Mouse (Mus musculus): ENCODE data around the gene Glyat. TPM values are rescaled to one million over a fixed set of nuclear protein-coding genes. Genes with fewer than 3 reads are reported as not detected.

The Glyat gene
- total RNA-seq, 2 experiments from 2014 or later = not detected

DNA sequence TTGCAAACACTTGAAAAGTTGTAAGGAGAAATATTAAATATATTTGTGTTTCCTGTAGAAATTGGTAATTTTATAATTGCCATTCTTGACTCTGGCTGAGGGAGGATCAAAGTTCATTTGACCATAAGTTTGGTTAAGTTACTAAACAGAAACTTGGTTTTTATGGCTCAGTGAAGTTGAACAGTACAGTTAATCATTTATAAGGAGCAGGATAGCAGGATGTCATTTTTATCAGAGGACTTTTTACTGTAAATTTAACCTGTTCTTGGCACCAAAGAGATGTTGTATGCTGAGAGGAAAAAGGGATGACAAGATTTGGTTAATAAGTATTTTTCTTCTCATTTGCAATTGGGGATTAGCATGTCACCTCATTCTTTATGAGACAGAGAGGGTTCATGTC lies 51.5 kb downstream of the Glyat start:
- no peak for DNase-seq

GRCm38 (mm10) chr19:12685231-12685630 lies 52.1 kb downstream of the Glyat start:
- no peak for DNase-seq

DNA sequence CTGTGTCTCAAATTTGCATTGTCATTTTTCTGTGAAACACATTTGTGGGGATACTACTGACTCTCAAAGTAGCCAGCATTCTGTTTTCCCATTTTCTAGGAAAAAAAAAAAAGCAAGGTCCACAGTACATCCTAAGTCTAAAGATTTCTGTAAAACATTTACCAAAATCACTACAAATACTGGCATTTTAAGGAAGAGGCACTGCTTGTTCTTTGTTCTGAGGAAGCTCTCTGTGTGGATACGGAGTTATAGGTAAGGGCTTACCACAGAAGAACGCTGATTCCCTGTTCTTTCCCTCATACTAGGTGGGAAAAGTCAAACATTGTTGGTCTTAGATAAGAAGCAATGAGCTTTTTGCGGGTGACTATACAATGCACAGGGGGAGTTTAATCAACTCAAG lies 62.5 kb downstream of the Glyat start, which contains the start of gene Keg1:
TSS of gene Keg1 (plus strand) at position 197 of the 400 bp plus-strand sequence.
- DNase-seq = no peak

DNA sequence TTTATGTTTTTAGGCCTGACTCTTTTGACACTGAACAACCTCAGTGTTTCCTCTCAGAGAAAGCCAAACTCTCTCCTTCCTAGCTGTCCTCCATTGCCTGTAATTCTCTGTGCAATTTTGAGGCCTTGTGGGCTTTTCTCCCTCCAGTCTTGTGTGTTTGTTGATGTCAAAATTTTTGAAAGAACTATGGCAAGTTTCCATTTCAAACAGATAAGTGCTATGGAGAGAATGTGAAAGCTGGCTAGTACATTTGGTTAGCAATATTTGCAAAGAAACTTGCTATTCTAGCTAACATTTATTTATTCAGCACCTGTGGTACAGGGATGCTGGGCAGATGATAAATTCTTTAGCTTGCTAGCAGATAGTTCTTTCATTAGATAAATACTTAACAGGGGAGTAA lies 63.1 kb downstream of the Glyat start:
- no peak for DNase-seq

Other genes starting within 250 kb of the Glyat start
- not detected for gene Olfr1440, start 246.0 kb upstream of the Glyat start, total RNA-seq (2021)
- gene Olfr1441, start 215.9 kb upstream of the Glyat start, total RNA-seq (2021) = not detected
- not detected for gene Pfpl, start 205.4 kb upstream of the Glyat start, total RNA-seq (2021)
- under 1 TPM; 0.74 to 0.88 TPM for gene Mpeg1, start 172.5 kb upstream of the Glyat start, total RNA-seq (2021)
- 1 to 10 TPM; 6.2 to 6.7 TPM for gene Dtx4, start 131.9 kb upstream of the Glyat start, total RNA-seq (2021)
- gene Fam111a, start 87.6 kb upstream of the Glyat start, total RNA-seq (2021) = 1 to 10 TPM; 2.5 to 3.9 TPM
- gene Gm4952, start 33.3 kb upstream of the Glyat start, total RNA-seq (2021) = not detected
- not detected for gene Olfr1442, start 37.1 kb downstream of the Glyat start, total RNA-seq (2021)
- not detected for gene Olfr1443, start 44.8 kb downstream of the Glyat start, total RNA-seq (2021)
- gene Keg1, start 62.5 kb downstream of the Glyat start, total RNA-seq (2021) = not detected
- 1 to 10 TPM; 3.2 to 3.4 TPM for gene Cntf, start 132.3 kb downstream of the Glyat start, total RNA-seq (2021)
- 10 to 100 TPM; 82.9 to 97.8 TPM for gene Zfp91, start 162.8 kb downstream of the Glyat start, total RNA-seq (2021)
- gene Lpxn, start 162.9 kb downstream of the Glyat start, total RNA-seq (2021) = under 1 TPM; 0.36 to 0.38 TPM
- gene Gm5244, start 213.4 kb downstream of the Glyat start, total RNA-seq (2021) = not detected
- gene Olfr1444, start 224.0 kb downstream of the Glyat start, total RNA-seq (2021) = not detected